Mouse (Mus musculus) embryo, embryonic 10.5 days (tissue): ENCODE measurements at regions not wholly inside any gene's neighbourhood (a gene's known extent, or its start where the extent isn't known, plus 50 kb on each side); places are given as distances from the start of the nearest gene placed in this dataset.
"Not testable (repeated sequence)": the region's sequence is repeated elsewhere in the genome, so short reads cannot be mapped to it uniquely, and the experiment has no call there.

Experiments
- DNase-seq: peaks from one replicate; pipeline ENCODE4 v3.0.0-alpha.2; 2015; ENCODE audit warnings: low spot score

GRCm38 (mm10) chr13:61805300-61805699, 235.4 kb upstream of the Cts3 start:
- not testable (repeated sequence) for DNase-seq

- DNase-seq, result peak; percentile 80
Measured at GRCm38 (mm10) chr13:61804168-61804874, 234.4 kb upstream of the Cts3 start.

GRCm38 (mm10) chr13:61803763-61804162, 233.8 kb upstream of the Cts3 start:
- DNase-seq, result not testable (repeated sequence)

GRCm38 (mm10) chr13:61763457-61763856, 193.5 kb upstream of the Cts3 start:
- DNase-seq, result not testable (repeated sequence)
